Mouse (Mus musculus) inflammation-experienced regulatory T-cells (primary cell): ENCODE results near the gene Tcf12. TPM values are rescaled to one million over a fixed set of nuclear protein-coding genes. Genes with fewer than 3 reads are reported as not detected.

Source experiments
- polyA plus RNA-seq, 2 experiments: library from polyadenylated mRNA; unstranded; fragments of 100-300 nt; shearing (Covaris generic); gene quantifications; one replicate each; pipeline ENCODE4 v1.2.1; 2017

The Tcf12 gene
- polyA plus RNA-seq = 10 to 100 TPM; 52.5 to 54.7 TPM

GRCm38 (mm10) chr9:72111622-72112550 is at the start of gene Tcf12:
Gene Tcf12 (minus strand): TSS chr9:72111871.

Other genes with a start within 250 kb of the Tcf12 start
- 10 to 100 TPM; 50.8 to 54.1 TPM for gene Zfp280d, start 163.0 kb upstream of the Tcf12 start, polyA plus RNA-seq